Mouse (Mus musculus): ENCODE measurements at regions not wholly inside any gene's neighbourhood (a gene's known extent, or its start where the extent isn't known, plus 50 kb on each side); places are given as distances from the start of the nearest gene placed in this dataset.

- no peak for TF ChIP-seq CTCF (conservative IDR thresholded peaks at IDR 0.05; ENCODE audit: insufficient read depth, insufficient read length, low read depth, low read length)
- no peak for TF ChIP-seq POLR2A (IDR thresholded peaks at IDR 0.05; ENCODE audit: low read depth, low read length)
Observed at GRCm38 (mm10) chr3:34427495-34427894, 222.7 kb upstream of the Sox2 start.
